Mouse (Mus musculus) embryonic facial prominence, embryonic 10.5 days (tissue): ENCODE data around the gene Plppr1. TPM values are rescaled to one million over a fixed set of nuclear protein-coding genes. Genes with fewer than 3 reads are reported as not detected.
"Not testable (repeated sequence)": the region's sequence is repeated elsewhere in the genome, so short reads cannot be mapped to it uniquely, and the experiment has no call there.

Experiments used
- DNase-seq: peaks from one replicate; pipeline ENCODE4 v3.0.0-alpha.2; 2017; ENCODE audit warnings: low spot score
- H3K27ac ChIP-seq: fragments of 300-500 bp; sonication (generic); replicated peaks from 2 replicates; pipeline ENCODE4 v1.5.1; 2016; ENCODE audit warnings: mild to moderate bottlenecking
- H3K27me3 ChIP-seq: fragments of 300-500 bp; sonication (generic); replicated peaks from 2 replicates; pipeline ENCODE4 v1.6.1; 2016; ENCODE audit warnings: low read depth, mild to moderate bottlenecking; ENCODE audit not compliant: poor library complexity, severe bottlenecking
- H3K36me3 ChIP-seq: fragments of 300-500 bp; sonication (generic); replicated peaks from 2 replicates; pipeline ENCODE4 v1.6.1; 2016; ENCODE audit warnings: mild to moderate bottlenecking, moderate library complexity
- H3K4me1 ChIP-seq: fragments of 300-500 bp; sonication (generic); 2 replicates; pipeline ENCODE4 v1.6.1; 2016
- H3K4me3 ChIP-seq: fragments of 300-500 bp; sonication (generic); 2 replicates; pipeline ENCODE4 v1.5.1; 2016; ENCODE audit warnings: mild to moderate bottlenecking, moderate library complexity
- H3K9me3 ChIP-seq: fragments of 300-500 bp; sonication (generic); 2 replicates; pipeline ENCODE4 v1.6.1; 2016; ENCODE audit warnings: mild to moderate bottlenecking
- WGBS: fragments of 180-500 bp; shearing (Covaris S2); methylation state at CpG from one replicate; pipeline ENCODE4 v1.1.7; 2016; 5-methylcytosine and 5-hydroxymethylcytosine counted together
- polyA plus RNA-seq: library from polyadenylated mRNA; unstranded; fragments of >200 nt; fragmentation: Nextera tagmentation; extraction: Ambion mirVana; gene quantifications from 2 replicates; pipeline ENCODE4 v1.2.1, GENCODE M21; 2016

Plppr1 gene
- polyA plus RNA-seq, 1 experiment from 2014 or later: 2.9 TPM

- no peaks in the 10 kb centered on the region for H3K4me1 ChIP-seq
- H3K27ac ChIP-seq: no peak overlapping the region
- H3K36me3 ChIP-seq: no peaks in the 10 kb centered on the region
- WGBS: 95% methylated on average over 5 of the region's 5 CpGs
- H3K4me3 ChIP-seq: no peak overlapping the region
- no peaks in the 10 kb centered on the region for H3K9me3 ChIP-seq
- no peak for DNase-seq
- no peaks in the 10 kb centered on the region for H3K27me3 ChIP-seq
Observed at GRCm38 (mm10) chr4:49278515-49278914, 219.4 kb downstream of the Plppr1 start.

- no peaks in the 10 kb centered on the region for H3K9me3 ChIP-seq
- 63% methylated on average over 15 of the region's 15 CpGs for WGBS
- DNase-seq: no peak
- H3K27ac ChIP-seq: no peak overlapping the region
- no peaks in the 10 kb centered on the region for H3K27me3 ChIP-seq
- H3K36me3 ChIP-seq: no peaks in the 10 kb centered on the region
- H3K4me3 ChIP-seq: no peak overlapping the region
- H3K4me1 ChIP-seq: peaks cover 18% of the 10 kb centered on the region
Observed at GRCm38 (mm10) chr4:49284692-49285291, 225.7 kb downstream of the Plppr1 start.

GRCm38 (mm10) chr4:49285340-49286196 lies 226.5 kb downstream of the Plppr1 start:
- Histone ChIP-seq H3K9me3 (no peaks in the 10 kb centered on the region), H3K36me3 (no peaks in the 10 kb centered on the region), H3K4me3 (no peak overlapping the region), H3K27ac (no peak overlapping the region), H3K4me1 (peaks cover 18% of the 10 kb centered on the region), H3K27me3 (no peaks in the 10 kb centered on the region)
- WGBS: 70% methylated on average over 15 of the region's 15 CpGs
- peak; percentile 33 for DNase-seq

GRCm38 (mm10) chr4:49286197-49286492 lies 227.1 kb downstream of the Plppr1 start:
- DNase-seq: no peak
- Histone ChIP-seq H3K9me3 (no peaks in the 10 kb centered on the region), H3K4me1 (peaks cover 18% of the 10 kb centered on the region), H3K27ac (no peak overlapping the region), H3K4me3 (no peak overlapping the region), H3K36me3 (no peaks in the 10 kb centered on the region), H3K27me3 (no peaks in the 10 kb centered on the region)
- 68% methylated on average over 4 of the region's 4 CpGs for WGBS

GRCm38 (mm10) chr4:49296434-49296833 lies 237.4 kb downstream of the Plppr1 start:
- 91% methylated on average over 1 of the region's 1 CpGs for WGBS
- Histone ChIP-seq H3K4me3 (no peak overlapping the region), H3K36me3 (no peaks in the 10 kb centered on the region), H3K9me3 (no peaks in the 10 kb centered on the region), H3K27ac (no peak overlapping the region), H3K27me3 (no peaks in the 10 kb centered on the region), H3K4me1 (no peaks in the 10 kb centered on the region)
- DNase-seq: no peak

GRCm38 (mm10) chr4:49299576-49299975 lies 240.5 kb downstream of the Plppr1 start:
- WGBS: 55% methylated on average over 1 of the region's 1 CpGs
- Histone ChIP-seq H3K36me3 (no peaks in the 10 kb centered on the region), H3K4me1 (no peaks in the 10 kb centered on the region), H3K9me3 (no peaks in the 10 kb centered on the region), H3K27ac (no peak overlapping the region), H3K4me3 (no peak overlapping the region), H3K27me3 (no peaks in the 10 kb centered on the region)
- no peak for DNase-seq

GRCm38 (mm10) chr4:49321903-49322635 lies 263.0 kb downstream of the Plppr1 start:
- no peaks in the 10 kb centered on the region for H3K4me1 ChIP-seq
- no peak overlapping the region for H3K27ac ChIP-seq
- H3K36me3 ChIP-seq: no peaks in the 10 kb centered on the region
- H3K27me3 ChIP-seq: no peaks in the 10 kb centered on the region
- no peak for DNase-seq
- H3K9me3 ChIP-seq: no peaks in the 10 kb centered on the region
- 58% methylated on average over 6 of the region's 6 CpGs for WGBS
- no peak overlapping the region for H3K4me3 ChIP-seq

- H3K4me1 ChIP-seq, H3K9me3 ChIP-seq, H3K27me3 ChIP-seq, H3K27ac ChIP-seq, DNase-seq, H3K36me3 ChIP-seq, H3K4me3 ChIP-seq: not testable (repeated sequence)
- 87% methylated on average over 3 of the region's 4 CpGs for WGBS
Observed at GRCm38 (mm10) chr4:49337949-49338348, 278.9 kb downstream of the Plppr1 start.

GRCm38 (mm10) chr4:49340091-49340490 lies 281.0 kb downstream of the Plppr1 start:
- not testable (repeated sequence) for H3K27me3 ChIP-seq, DNase-seq, H3K36me3 ChIP-seq, H3K9me3 ChIP-seq, H3K27ac ChIP-seq, H3K4me1 ChIP-seq, H3K4me3 ChIP-seq
- 80% methylated on average over 3 of the region's 3 CpGs for WGBS

GRCm38 (mm10) chr4:49348001-49348400 lies 288.9 kb downstream of the Plppr1 start:
- not testable (repeated sequence) for H3K27ac ChIP-seq, H3K4me3 ChIP-seq, H3K36me3 ChIP-seq, DNase-seq, H3K4me1 ChIP-seq, H3K9me3 ChIP-seq, H3K27me3 ChIP-seq
- WGBS: 85% methylated on average over 1 of the region's 1 CpGs

GRCm38 (mm10) chr4:49348677-49349076 lies 289.6 kb downstream of the Plppr1 start:
- 55% methylated on average over 2 of the region's 2 CpGs for WGBS
- no peak overlapping the region for H3K27ac ChIP-seq
- H3K4me1 ChIP-seq: no peaks in the 10 kb centered on the region
- no peaks in the 10 kb centered on the region for H3K9me3 ChIP-seq
- DNase-seq: no peak
- no peak overlapping the region for H3K4me3 ChIP-seq
- no peaks in the 10 kb centered on the region for H3K27me3 ChIP-seq
- H3K36me3 ChIP-seq: no peaks in the 10 kb centered on the region

GRCm38 (mm10) chr4:49350470-49350869 lies 291.4 kb downstream of the Plppr1 start:
- 93% methylated on average over 4 of the region's 4 CpGs for WGBS
- H3K4me3 ChIP-seq: no peak overlapping the region
- H3K9me3 ChIP-seq: no peaks in the 10 kb centered on the region
- no peak for DNase-seq
- no peaks in the 10 kb centered on the region for H3K36me3 ChIP-seq
- H3K27ac ChIP-seq: no peak overlapping the region
- H3K27me3 ChIP-seq: no peaks in the 10 kb centered on the region
- no peaks in the 10 kb centered on the region for H3K4me1 ChIP-seq

GRCm38 (mm10) chr4:49357097-49357496 lies 298.0 kb downstream of the Plppr1 start:
- Histone ChIP-seq H3K36me3 (no peaks in the 10 kb centered on the region), H3K27ac (no peak overlapping the region), H3K4me1 (no peaks in the 10 kb centered on the region), H3K27me3 (no peaks in the 10 kb centered on the region), H3K4me3 (no peak overlapping the region), H3K9me3 (peaks cover 5% of the 10 kb centered on the region; the same call in 1 of the 2 replicates)
- no peak for DNase-seq
- 66% methylated on average over 2 of the region's 2 CpGs for WGBS
